Mouse (Mus musculus) heart, postnatal 0 days (tissue): ENCODE results near the gene Rexo1.
"Not testable (repeated sequence)": the region's sequence is repeated elsewhere in the genome, so short reads cannot be mapped to it uniquely, and the experiment has no call there.

Experiments
- CTCF ChIP-seq: IDR thresholded peaks from 2 replicates; pipeline ENCODE4 v1.5.1; 2016; ENCODE audit warnings: antibody characterized with exemption, control low read depth, low read depth
- EP300 ChIP-seq: IDR thresholded peaks from 2 replicates; pipeline ENCODE4 v1.6.1; 2016; ENCODE audit warnings: antibody characterized with exemption, low read depth

DNA sequence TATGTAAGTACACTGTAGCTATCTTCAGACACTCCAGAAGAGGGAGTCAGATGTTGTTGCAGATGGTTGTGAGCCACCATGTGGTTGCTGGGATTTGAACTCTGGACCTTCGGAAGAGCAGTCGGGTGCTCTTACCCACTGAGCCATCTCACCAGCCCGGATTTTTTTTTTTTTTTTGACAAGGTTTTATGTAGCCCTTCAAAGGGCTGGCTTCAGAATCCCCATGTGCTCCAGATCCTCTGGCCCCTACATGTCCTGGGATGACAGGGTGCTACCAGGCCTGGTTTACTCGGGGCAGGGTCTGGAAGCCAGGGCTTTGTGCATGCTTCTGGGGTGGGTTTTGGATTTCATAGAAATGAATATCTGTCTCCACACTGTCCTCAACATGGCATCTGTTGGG, 44.4 kb upstream of the Rexo1 start, which contains the start of gene Gm49322:
- not testable (repeated sequence) for TF ChIP-seq CTCF, EP300
